Mouse (Mus musculus) brain, adult 2 months (tissue): ENCODE measurements around the gene Auts2.

Experiments
- DNase-seq: peaks from one replicate; pipeline ENCODE4 v3.0.0; 2011; ENCODE audit warnings: low read depth, low spot score

Auts2 gene

GRCm38 (mm10) chr5:132450071-132450470 is 93.1 kb downstream of the Auts2 start:
- DNase-seq, result no peak

DNA sequence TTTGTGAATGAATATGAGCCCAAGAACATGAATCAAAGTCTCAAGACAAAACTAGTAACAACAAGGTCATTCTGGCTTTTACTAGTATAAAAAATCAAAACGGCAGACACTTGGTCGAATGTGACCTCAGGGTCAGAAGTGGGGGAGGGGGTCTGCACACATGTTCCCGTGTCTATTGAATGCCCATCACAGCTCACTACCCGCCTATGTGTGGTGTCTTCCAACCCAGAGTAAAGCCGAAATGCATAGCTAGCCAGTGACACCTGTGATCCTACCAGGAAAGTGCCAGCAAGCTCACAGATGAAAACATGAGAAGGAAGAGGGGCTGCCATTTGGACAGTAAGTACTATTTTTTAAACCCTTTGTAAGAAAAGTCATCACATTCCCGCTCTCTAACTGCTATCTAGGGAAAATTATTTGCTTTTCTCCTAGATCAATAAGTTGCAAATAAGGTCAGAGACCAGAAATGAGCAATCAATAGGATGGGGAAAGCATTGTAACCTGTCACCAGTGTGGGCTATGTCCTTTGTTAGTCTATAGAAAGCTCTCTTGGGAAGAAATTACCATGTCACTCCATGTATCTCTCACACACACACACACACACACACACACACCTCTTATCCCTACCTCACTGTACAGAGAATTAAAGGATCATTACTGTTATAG is 94.6 kb downstream of the Auts2 start:
- no peak for DNase-seq

DNA sequence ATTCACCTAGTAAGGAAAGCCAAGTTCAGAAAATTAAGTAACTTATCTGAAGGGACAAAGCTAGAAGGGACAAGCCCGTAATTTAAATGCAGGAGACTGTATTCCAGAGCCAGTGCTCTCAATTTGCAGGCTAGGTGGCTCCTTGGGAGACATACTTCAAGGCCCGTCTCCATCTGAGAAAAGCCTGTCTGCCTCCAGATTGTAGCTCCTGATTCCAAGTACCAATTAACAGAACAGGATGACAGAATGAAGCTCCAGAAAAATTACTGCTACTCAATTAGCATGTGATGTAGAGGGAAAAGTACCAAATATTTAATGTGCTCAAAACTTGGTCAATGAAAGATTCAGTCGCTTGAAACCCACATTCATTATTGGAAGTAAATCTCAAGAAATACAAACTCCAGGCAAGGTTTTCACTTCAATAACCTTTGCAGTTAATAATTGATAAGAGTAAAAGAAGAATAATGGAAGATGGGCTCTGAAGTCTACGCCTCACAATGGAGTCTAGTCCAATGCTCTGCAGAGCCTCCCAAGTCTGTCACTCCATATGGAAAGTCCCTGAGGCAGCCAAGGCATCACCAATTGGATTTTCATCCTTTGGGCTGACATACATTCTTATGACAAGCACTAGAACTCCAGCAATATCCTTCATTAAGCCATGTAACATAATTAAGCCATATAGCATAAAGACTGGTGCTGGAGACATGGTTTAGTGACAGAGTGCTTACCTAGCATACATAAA is 97.8 kb downstream of the Auts2 start:
- DNase-seq, result peak; percentile 37

DNA sequence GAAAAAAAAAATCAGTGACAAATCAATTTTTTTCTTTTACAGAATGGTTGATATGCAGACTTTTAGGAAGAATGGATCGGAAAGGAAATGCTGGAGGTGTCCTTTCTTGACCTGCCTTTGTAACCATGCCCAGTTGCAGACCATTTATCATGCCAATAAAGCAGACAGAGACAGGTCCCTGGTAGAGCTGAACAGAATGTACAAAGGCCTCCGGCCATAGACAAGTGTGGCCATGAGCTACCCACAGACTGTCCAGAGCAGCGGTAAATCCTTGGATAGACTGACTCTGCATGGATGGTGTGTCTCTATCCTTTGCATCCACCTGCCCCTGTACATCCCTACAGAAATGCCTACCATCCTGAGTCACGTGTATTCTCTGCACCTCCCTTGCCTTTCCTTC is 100.2 kb downstream of the Auts2 start:
- DNase-seq, result no peak

GRCm38 (mm10) chr5:132438414-132438813 is 104.7 kb downstream of the Auts2 start:
- no peak for DNase-seq

DNA sequence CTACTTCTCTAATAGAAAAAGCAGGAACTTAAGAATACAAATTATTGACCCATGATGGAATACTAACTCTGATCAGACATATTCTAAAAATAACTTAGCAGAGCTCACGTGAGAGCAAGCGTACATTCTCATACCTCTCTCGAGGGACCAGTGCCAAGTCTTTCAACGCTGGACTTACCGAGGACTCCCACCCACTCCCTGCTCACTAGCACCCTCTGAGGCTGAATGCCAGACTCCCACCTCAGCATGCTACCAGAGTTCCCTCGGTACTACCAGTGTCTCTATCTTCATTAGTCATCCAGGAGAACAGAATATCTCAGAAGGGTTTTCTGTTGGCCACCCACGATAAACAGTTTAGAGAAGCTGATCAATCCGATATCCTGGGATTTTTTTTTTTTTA is 105.2 kb downstream of the Auts2 start:
- peak; percentile 62 for DNase-seq

DNA sequence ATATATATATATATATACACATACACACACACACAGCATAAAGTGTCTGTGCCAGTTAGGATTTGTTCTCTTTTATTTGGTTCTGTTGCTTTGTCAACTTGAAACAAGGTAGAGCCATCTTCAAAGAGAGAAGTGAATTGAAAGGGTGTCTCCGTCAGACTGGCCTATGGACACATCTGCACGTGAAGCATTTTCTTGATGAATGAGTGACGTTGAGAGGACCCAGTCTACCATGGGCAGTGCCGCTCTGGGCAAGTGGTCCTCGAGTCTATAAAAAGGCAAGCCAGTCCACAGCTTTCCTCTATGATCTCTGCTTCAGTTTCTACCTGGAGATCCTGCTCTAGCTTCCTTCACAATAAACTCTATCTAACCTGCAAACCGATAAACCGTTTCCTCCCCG is 105.7 kb downstream of the Auts2 start:
- DNase-seq, result no peak

DNA sequence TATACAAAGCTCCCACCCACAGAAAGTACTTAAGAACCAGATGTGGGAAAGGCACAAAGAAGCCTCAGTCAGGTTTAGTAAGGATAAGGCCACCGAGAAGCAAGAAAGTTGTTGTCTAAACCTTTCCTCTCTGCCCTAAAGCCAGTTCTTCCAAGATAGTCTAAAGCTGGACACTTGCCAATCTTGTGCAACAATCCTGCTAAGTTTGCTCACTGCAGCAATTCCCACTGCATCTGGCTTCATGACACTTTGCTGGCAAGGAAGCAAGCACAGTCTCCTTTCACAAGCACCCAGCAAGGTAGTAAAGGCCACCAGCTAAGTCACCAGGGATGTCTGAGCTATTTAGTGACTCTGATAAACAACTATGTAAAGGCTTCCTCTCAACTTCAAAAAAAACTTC is 106.2 kb downstream of the Auts2 start:
- peak; percentile 35 for DNase-seq

DNA sequence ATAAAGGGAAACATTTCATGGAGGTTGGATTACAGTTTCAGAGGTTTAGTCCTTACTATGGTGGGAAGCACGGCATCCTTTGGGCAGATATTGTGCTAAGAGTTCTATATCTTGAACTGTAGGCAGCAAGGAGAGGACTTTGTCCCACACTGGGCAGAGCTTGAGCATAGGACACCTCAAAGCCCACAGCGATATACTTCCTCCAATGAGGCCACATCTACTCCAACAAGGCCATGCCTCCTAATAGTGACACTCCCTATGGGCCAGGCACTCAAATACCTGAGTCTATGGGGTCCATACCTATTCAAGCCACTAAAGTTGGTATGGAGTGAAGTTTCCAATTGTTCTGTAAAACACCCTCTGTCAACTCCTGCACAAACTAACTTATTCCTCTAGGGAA is 106.7 kb downstream of the Auts2 start:
- DNase-seq, result no peak

GRCm38 (mm10) chr5:132435401-132435800 is 107.7 kb downstream of the Auts2 start:
- DNase-seq, result no peak

GRCm38 (mm10) chr5:132433377-132434115 is 109.6 kb downstream of the Auts2 start:
- DNase-seq, result no peak

DNA sequence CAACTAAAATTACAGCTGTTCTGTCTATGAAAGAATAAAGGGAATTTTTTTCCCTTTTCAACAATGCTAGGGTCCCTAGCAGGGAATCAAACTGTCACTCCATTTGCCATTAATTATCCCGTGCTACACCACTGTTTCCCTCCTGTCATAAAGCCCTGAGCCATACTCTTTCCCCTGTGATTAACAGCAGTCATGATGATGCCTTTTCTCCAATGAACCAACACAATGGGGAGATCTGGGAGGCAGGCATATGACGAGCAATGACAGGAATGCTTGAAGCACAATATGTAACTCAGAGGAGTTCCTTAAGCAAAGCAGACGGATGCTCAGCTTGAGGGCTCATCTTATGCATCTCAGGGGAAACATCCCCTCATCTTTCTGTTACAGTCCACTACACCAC is 113.8 kb downstream of the Auts2 start:
- no peak for DNase-seq

GRCm38 (mm10) chr5:132426342-132426741 is 116.8 kb downstream of the Auts2 start:
- DNase-seq, result no peak

- DNase-seq, result peak; percentile 56
Observed at GRCm38 (mm10) chr5:132425792-132426309, 117.3 kb downstream of the Auts2 start.

- DNase-seq, result no peak
Observed at GRCm38 (mm10) chr5:132410338-132410852, 132.7 kb downstream of the Auts2 start.

DNA sequence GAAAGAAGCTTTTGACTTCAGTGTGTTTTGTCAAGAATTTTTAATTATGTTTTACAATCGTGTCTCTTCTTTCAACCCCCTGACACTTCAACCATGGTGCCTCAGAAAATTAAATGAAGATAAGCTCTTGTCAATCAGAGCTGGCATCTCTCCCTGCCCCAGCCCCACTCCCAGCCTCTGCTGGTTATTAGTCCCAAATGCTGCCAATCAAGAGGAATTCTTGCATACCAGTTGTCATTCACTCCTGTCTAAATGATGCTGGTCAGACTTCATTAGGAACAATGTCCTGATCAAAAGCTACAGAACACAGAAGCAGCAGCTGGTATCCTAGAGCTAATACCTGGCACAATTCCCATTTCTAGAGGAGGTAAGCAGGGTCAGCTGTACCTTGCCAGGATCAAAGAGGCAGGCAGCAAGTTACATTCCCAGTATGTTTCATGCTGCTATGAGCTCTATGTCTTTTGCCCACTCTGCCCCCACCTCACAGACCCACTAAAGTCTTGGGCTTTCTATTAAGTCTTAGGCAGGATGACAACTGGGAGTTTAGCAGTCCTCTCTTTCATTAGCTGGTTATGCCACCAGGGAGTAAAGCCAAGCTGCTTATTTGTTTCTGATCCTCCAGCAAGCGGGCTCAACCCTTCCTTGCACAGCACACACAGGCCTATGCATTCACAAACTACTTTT is 134.1 kb downstream of the Auts2 start:
- DNase-seq, result peak; percentile 59

DNA sequence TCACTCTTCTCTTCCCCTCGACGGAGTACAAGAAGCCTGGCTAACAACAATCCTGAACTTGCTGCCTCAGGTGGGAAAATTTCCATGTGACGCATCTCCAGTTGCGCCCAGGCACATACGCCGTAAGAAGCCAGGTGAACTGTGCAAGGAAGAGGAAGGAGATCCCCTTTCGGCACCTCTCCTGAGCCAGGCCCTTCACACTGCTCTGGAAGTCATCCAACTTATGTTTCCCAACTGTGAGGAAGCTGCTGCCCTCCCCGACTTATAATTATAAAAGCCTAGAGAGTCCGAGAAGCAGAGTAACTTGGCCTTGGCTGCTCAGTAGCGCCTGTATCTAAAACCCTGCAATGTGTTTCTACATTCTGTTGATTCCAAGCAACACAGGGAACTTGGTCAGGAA is 142.6 kb downstream of the Auts2 start:
- peak; percentile 46 for DNase-seq

DNA sequence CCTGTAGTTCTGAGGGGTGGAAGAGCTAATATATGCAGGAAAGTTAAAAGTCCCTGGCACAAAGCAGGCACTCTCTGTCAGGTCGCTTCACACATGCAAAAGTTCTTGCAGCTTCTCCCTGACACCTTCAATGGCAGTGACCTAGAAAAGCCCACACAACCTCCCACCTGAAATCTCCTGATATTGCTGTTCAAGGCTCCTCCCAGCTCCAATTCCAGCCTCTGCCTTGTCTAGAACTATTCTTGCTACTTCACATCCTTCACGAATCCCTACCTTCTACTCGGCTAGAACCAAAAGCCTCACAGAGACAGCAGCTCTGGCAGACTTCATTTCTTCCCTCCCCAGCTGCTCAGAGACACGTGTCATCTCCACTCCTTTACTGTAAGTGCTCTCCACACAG is 143.7 kb downstream of the Auts2 start:
- DNase-seq, result peak; percentile 88

- no peak for DNase-seq
Observed at GRCm38 (mm10) chr5:132395922-132396321, 147.2 kb downstream of the Auts2 start.

- no peak for DNase-seq
Observed at GRCm38 (mm10) chr5:132394800-132395575, 148.2 kb downstream of the Auts2 start.
